Mouse (Mus musculus) cerebellum, adult 9-11 months (tissue): Measurements from ENCODE around the gene Cxcr2.
"Not testable (repeated sequence)": the region's sequence is repeated elsewhere in the genome, so short reads cannot be mapped to it uniquely, and the experiment has no call there.

ENCODE experiments used
- DNase-seq: peaks from one replicate; pipeline ENCODE4 v3.0.0; 2022

The Cxcr2 gene

DNA sequence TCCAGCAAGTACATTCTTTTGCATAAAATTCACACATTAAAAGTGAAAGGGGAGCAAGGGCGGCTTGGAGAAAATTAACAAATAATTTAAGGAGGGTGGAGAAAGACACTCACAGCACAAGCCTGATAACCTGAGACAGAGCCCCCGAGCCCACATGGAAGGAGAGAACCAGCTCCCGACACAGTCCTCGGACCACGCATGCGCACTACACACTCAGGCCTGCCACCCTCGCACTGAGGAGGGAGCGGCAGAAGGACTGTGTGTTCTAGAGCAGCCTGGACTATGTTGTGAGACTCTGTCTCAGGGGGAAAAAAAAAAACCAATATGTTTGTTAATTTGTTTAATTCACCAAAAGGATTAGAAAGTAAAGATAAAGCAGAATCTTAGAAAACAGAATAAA, 12.0 kb upstream of the Cxcr2 start:
- no peak for DNase-seq

GRCm38 (mm10) chr1:74149106-74149885, 4.5 kb upstream of the Cxcr2 start:
- no peak for DNase-seq

- no peak for DNase-seq
Observed at GRCm38 (mm10) chr1:74150101-74150500, 3.7 kb upstream of the Cxcr2 start.

GRCm38 (mm10) chr1:74151091-74151490, 2.7 kb upstream of the Cxcr2 start:
- no peak for DNase-seq

DNA sequence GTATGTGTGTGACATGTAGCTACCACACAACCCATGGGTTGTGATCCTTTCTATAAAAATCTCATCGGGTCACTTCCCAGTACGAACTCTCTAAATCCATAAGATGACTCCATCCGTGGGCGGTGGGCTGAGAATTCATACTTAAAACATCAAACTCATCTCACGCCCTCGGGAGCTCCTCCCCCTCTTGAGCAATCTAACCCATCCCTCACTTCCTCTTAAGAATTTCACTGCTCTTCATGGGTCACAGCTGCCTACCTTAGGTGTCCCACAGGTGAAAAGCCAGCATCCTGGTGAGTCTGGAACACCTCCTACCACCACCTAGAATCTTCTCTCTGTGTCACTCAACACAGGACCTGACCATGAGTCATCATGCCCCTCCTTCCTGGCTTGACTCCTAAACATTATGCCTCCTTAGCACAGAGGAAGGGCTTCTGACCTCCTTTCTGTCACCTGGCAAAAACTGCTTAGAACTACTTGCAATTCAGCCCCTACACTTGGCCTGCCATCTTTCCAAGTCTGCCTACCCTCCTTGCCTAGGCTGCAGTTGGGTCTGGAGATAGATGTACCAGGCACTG, 1.7 kb downstream of the Cxcr2 start:
- DNase-seq = no peak

DNA sequence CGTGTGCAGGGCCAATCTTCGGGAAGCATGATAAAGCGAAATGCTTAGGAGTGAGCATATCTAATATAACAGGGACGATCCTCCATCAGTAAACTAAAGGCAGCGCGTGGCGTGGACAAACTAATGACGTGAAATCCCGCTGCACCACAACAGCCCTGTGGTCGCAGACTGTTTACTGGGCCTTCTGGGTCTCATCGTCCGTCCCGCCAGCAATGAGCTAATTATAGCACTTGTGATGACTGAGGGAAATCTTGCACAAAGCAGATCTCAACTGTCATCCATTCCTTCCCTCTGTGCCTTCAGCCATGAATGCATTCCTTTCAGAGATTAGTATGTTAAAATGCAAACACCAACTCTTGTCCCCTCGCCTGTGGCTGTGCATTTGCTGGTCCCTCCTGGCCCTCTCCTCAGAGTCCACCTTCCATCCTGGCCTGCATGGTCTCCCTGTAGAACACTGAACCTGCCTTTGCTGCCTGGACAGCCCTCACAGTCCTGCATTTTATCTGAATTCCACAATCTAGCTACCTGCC, 2.7 kb downstream of the Cxcr2 start:
- no peak for DNase-seq

GRCm38 (mm10) chr1:74159613-74160012, 5.8 kb downstream of the Cxcr2 start:
- not testable (repeated sequence) for DNase-seq

GRCm38 (mm10) chr1:74160036-74160435, 6.2 kb downstream of the Cxcr2 start:
- no peak for DNase-seq

- DNase-seq = no peak
Observed at GRCm38 (mm10) chr1:74167136-74167535, 13.3 kb downstream of the Cxcr2 start.

DNA sequence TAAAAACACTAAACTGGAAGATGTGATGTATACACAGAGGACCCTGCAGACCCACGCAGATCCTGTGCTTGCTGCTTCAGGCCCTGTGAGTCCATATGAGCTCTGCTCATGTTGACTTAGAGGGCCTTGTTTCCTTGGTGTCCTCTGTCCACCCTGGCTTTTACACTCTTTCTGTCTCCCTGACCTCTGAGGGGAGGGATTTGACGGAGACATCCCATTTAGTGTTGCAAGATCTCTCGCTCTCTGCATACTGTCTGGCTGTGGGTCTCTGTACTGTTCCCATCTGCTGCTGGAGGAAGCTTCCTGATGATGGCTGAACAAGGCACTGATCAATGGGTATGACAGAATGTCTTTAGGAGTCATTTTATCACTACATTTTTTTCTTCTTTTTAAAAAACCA, 15.9 kb downstream of the Cxcr2 start:
- no peak for DNase-seq

GRCm38 (mm10) chr1:74172722-74173121, 18.9 kb downstream of the Cxcr2 start:
- DNase-seq = no peak

DNA sequence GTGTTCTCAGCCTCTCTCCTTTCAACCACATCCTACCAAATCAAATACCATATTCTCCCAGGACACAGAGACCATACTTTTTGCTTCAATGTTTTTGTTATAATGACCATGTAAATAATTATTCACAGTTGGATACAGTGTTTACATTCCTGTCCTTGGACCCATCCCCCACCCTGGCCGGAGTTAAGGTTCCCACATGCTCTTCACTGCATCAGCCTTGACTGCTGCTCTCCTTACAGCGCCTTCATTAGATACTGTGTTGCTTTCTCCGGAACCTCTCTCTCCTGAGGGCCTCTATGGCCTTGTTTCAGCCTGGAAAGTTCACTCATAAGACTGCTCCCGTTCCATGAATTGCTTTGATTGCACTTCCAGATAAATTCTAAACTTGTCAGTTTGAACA, 21.9 kb downstream of the Cxcr2 start:
- DNase-seq = no peak

DNA sequence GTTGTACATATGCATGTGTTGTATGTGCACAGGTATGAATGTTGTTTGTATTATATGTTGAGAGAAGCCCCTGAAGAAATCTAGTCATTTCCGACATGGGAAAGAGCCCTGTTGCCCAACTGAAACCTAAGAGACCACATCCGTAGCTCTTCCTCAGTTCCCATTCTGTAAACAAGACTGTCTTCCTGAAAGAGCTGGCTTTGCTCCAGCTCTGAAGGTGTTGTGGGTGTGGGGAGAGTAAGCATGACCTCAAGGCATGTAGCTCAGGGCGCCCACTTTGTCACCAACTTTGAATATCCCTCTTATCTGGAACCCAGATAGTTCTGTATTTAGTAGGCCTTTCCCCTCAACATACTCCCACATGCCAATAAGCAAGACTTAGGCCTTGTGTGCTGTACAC, 24.8 kb downstream of the Cxcr2 start:
- no peak for DNase-seq

DNA sequence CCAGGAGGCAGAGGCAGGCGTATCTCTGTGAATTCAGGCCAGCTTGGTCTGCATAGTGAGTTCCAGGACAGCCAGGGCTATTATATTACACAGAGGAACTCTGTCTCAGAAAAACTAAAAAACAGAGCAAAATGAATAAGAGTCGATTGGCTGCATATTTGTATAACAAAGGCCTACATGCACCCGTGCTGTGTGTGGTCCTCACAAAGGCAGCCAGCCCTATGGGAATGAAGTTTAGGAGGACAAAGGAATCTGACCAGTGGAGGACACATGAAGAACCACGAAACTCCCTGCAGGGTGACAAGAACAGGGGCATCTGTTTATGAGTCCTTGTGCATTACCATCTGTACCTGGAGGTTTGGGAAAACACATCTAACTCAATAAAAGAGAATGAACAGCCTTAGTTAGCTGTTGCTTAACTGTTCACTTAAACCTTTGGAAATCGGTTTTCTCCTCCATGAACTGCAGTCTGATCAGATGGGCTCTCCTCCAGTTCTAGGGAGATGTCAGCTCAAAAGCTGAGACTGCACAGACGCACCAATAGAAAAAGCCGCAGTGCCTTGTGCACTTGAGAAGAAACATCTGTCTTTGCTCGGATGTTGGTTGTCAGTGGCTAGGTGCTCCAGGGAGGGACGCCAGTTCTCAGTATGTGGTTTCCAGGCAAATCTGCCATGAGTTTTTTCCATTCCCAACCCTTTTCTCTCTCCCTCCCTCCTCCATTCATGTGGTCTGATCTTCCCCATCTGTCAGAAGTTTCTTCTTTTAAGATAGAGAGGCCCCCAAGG, 26.0 kb downstream of the Cxcr2 start:
- DNase-seq = no peak

DNA sequence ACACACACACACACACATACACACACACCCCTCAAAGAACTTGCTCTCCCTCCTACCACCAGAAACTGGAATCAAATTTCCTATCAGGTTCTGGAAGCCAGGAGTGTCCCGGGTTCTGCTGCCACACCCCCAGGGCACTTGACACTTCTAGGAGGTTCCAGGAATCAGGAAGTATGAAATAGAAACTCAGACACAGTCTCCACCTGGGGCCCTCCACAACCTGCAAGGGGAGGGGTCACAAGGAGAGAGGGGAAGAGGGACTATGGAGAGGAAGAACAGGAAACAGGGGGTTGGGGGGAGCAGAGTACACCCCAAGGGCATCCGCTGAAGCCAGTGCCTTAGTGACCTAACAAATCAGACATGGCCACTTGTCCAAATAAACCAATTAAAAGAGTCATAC, 27.7 kb downstream of the Cxcr2 start:
- DNase-seq = no peak

DNA sequence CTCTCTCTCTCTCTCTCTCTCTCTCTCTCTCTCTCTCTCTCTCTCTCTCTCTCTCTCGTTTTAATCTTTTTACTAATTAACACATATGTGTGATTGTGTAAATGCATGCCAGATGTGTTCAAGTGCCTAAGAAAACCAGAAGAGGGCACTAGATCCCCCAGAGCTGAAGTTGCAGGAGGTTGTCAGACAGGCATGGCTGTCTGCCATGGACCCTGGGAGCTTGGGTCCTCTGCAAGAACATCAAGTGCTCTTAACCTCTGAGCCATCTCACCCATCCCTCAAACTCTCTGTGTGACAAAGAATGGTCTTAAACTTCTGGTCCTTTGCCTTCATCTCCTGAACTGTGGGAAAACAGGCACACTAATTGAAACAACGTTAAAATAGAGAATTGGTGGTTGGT, 29.2 kb downstream of the Cxcr2 start:
- DNase-seq = no peak

- no peak for DNase-seq
Observed at GRCm38 (mm10) chr1:74190471-74190870, 36.7 kb downstream of the Cxcr2 start.

DNA sequence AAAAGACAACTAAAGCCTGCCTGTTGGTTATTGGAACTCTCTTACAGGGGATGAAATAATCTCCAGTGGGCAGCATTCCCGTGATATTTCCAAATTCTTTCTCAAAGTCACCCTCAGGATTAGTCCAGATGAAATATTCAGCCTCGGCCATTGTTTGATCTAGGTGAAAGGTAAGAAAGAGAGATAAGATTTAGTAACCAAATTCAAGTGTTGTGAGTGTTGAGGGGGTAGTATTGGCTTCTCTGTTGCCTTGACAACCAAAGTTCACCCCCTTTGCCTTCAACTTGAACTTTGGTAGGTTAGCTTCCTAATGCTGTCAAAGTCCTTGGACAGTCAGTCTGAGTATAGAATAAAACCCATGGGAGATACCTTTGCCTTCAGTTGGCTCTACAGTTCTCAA, 38.9 kb downstream of the Cxcr2 start:
- no peak for DNase-seq

DNA sequence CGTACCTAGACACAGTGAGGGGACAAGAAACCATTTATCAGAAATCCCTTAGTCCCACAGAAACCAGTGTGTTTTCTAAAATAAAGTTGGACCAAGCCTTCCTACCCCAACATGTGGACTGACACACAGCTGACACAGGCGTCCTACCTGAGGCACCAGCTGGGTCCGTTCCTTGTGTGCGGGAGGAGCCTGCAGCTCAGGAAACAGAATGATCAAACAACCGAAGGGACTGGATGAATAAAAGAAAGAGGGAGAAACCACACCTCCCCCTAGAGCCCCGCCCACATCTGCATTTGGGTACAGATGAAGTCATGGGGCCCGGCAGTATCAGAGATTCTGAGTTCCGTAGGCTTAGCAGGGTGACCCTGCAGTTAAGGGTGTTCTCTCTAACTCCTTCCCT, 40.7 kb downstream of the Cxcr2 start, which contains the start of gene Cxcr1:
Cxcr1 (minus strand) TSS at position 187 of the 400 bp plus-strand sequence.
- DNase-seq = no peak

DNA sequence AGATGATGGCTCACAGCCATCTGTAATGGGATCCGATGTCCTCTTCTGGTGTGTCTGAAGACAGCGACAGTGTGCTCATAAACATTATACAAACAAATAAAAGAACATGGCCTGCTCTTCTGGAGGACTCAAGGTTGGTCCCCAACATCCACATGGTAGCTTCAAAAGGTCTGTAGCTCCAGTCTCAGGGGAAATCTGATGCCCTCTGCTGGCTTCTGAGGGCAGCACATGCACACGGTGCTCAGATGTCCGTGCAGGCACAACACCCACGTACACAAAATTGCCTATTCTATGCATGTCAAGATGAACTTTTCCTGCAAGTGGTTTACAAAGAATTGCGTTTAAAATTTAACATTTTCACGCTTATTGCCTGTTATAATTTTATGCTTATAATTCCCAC, 42.2 kb downstream of the Cxcr2 start:
- DNase-seq = no peak

DNA sequence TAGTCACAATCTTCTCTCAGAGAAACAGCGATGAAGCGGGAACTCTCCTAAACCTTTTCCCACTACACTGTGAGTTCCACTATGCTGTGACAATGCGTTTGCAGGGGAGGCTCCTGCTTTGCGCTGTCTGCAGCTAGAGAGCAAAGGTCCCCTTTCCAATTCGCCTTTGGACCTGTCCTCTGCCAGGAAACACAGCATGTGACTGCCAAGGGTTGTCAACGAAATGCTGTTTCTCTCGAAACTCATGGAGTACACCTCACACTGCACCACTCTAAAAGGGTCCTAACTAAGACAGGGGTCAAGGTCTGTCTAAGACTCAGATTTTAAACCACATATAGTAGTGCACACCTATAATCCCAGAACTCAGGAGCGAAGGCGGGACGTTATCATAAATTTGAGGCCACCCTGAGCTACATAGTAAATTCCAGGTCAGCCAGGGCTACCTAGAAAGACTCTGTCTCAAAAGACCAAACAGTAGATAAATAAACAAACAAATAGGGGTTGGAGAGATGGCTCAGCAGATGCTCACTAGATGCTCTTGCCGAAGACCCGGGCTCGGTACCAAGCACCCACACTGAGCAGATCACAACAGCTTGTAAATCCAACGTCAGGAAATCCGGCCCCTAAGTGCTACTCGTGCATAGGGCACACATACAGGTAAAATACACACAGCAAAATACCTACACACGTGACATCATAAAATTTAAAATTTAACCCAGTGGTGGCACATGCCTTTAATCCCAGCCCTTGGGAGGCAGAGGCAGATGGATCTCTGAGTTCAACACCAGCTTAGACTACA, 43.0 kb downstream of the Cxcr2 start:
- no peak for DNase-seq

DNA sequence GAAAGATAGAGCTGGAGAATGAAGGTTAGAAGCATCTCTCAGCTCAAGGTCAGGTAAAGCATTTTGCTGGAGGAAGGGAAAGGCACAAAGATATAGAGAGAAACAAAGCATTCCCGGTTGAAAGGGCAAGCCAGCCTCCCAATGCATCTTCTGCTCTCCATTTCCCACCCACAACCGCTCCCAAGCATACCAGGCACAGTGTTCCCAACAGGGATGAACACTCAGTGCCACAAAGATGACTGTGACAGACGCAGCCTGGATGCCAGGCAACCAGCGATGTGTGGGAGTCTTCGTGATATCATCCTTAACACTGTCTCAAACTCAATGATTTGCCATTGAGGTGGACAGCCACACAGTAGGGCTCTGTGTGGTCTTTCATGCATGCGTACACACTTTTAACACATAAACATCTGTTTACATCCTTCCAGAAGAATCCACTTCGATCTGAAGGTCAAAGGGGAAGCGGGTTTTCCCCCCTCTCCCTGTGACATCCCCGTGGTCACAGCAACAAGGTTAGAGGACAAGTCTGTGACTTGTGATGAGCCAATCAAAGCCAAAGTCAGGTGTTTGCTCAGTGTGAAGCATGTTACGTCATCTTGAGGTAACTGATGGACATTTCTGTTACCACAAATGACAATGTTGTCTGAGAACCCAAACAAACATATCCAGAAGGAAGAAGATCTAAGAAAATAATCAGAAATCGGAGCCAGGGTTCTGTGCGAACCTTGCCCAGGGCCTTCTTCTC, 44.1 kb downstream of the Cxcr2 start:
- DNase-seq = no peak
